Mouse (Mus musculus) embryonic facial prominence, embryonic 15.5 days (tissue): ENCODE measurements around the gene Cnbd2. TPM values are rescaled to one million over a fixed set of nuclear protein-coding genes. Genes with fewer than 3 reads are reported as not detected.

Experiments
- ATAC-seq: fragments of 200-750 bp; cut with Nextera tagmentation; 2 replicates; pipeline ENCODE4 v1.8.0; 2017; ENCODE audit warnings: low read depth, moderate TSS enrichment; ENCODE audit not compliant: insufficient number of reproducible peaks, low FRiP score, low TSS enrichment
- H3K27ac ChIP-seq: fragments of 300-500 bp; sonication (generic); replicated peaks from 2 replicates; pipeline ENCODE4 v1.5.1; 2015; ENCODE audit warnings: mild to moderate bottlenecking, inconsistent platforms
- H3K27me3 ChIP-seq: fragments of 300-500 bp; sonication (generic); 2 replicates; pipeline ENCODE4 v1.6.1; 2015; ENCODE audit warnings: inconsistent platforms
- H3K36me3 ChIP-seq: fragments of 300-500 bp; sonication (generic); 2 replicates; pipeline ENCODE4 v1.6.1; 2015; ENCODE audit warnings: mild to moderate bottlenecking, inconsistent platforms
- H3K4me1 ChIP-seq: fragments of 300-500 bp; sonication (generic); 2 replicates; pipeline ENCODE4 v1.6.1; 2015; ENCODE audit warnings: inconsistent platforms
- H3K4me2 ChIP-seq: fragments of 300-500 bp; sonication (generic); replicated peaks from 2 replicates; pipeline ENCODE4 v1.6.1; 2015; ENCODE audit warnings: mild to moderate bottlenecking, inconsistent platforms
- H3K4me3 ChIP-seq: fragments of 300-500 bp; sonication (generic); replicated peaks from 2 replicates; pipeline ENCODE4 v1.5.1; 2015; ENCODE audit warnings: mild to moderate bottlenecking, inconsistent platforms
- H3K9ac ChIP-seq: fragments of 300-500 bp; sonication (generic); 2 replicates; pipeline ENCODE4 v1.6.1; 2015; ENCODE audit warnings: inconsistent platforms
- H3K9me3 ChIP-seq: fragments of 300-500 bp; sonication (generic); replicated peaks from 2 replicates; pipeline ENCODE4 v1.6.1; 2016; ENCODE audit warnings: inconsistent platforms
- whole genome bisulfite sequencing: fragments of 180-500 bp; shearing (Covaris S2); methylation state at CpG from one replicate; pipeline ENCODE4 v1.1.7; 2015; 5-methylcytosine and 5-hydroxymethylcytosine counted together
- polyA plus RNA-seq: library from polyadenylated mRNA; unstranded; fragments of >200 nt; fragmentation: Nextera tagmentation; extraction: Ambion mirVana; gene quantifications from 2 replicates; pipeline ENCODE4 v1.2.1, GENCODE M21; 2015

The Cnbd2 gene
- polyA plus RNA-seq: 4.2 and 5.2 TPM in 2 replicates

DNA sequence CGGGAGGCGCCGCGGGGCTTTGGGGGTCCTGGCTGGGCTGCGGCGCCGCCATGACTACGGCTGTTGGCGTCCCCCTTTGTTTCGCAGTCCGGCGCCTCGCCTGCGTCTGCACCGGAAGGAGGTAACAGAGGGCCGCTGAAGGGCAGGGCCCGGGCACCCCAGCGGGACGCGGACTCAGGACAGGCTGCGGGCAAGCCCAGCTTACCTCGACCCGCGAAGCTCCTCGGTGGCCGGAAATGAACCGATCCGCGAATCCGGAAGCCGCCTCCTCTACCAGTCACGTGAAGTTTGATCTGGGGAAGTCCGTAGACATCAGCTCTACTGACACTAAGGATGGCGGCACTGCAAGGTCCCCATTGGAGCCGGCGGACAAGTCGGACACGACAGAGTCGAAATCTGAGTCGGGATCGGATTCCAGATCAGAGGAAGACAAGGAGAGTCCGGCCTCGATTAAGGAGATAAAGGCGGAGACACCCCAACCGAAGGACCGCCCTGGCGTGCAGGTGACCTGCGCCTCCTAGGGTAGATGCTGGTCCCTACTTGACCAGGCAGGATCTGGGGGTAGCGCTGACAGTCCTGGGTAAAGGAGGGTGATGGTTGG lies at the start of gene Cnbd2, which contains the start of gene Scand1:
Gene Cnbd2, plus strand, starts transcription at position 3 of the 601 bp plus-strand sequence.
Gene Scand1, minus strand, starts transcription at position 408 of the 601 bp plus-strand sequence.
- H3K4me1 ChIP-seq: peaks cover 11% of the 10 kb centered on the region; the same call in 1 of the 2 replicates
- H3K36me3 ChIP-seq: peaks cover 11% of the 10 kb centered on the region; the same call in 1 of the 2 replicates
- peak within 1 kb of the TSS; percentile 88 for H3K9ac ChIP-seq
- ATAC-seq: peak; percentile 89
- peak within 1 kb of the TSS; percentile 97 for H3K27ac ChIP-seq
- H3K9me3 ChIP-seq: no peaks in the 10 kb centered on the region
- no peaks in the 10 kb centered on the region for H3K27me3 ChIP-seq
- H3K4me2 ChIP-seq: peak within 1 kb of the TSS; percentile 78
- 0% methylated on average over 49 of the region's 49 CpGs for WGBS
- peak within 1 kb of the TSS; percentile 92 for H3K4me3 ChIP-seq

DNA sequence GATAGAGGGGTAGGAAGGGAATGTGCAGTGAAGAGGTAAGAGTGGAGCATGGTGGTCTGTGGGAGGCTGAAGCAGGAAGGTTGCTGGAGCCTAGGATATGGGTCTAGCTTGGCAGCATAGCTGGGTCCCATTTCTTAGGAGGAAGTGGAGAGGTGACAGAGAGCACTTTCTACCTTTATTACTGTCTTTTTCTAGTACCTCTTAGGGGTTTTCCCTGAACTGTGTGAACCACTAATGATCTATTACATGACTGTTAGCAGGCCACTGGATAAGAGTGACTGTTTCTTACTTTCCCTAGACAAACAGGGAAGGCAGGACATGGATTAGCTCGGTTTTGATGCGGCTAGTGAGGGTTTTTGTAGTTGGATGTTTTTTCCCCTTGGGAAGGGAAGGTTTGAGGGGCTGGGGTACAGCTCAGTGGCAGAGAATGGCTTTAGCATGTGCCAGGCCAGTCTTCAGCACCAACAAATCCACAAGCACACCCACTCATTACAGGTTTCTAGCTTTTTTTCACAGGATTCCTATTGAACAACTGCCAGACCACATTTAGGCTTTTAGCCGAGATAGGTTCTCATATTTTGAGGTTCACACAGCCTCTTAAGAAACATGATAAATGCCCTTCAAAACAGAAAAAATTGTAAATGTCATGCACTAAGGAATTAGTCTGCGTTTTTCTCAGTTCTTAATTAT lies 48.8 kb upstream of the Cnbd2 start:
- no peak overlapping the region for H3K4me2 ChIP-seq
- peaks cover 54% of the 10 kb centered on the region for H3K36me3 ChIP-seq
- peaks cover 6% of the 10 kb centered on the region; the same call in 1 of the 2 replicates for H3K4me1 ChIP-seq
- H3K9me3 ChIP-seq: no peaks in the 10 kb centered on the region
- H3K4me3 ChIP-seq: no peak overlapping the region
- ATAC-seq: no peak
- no peaks in the 10 kb centered on the region for H3K27me3 ChIP-seq
- WGBS: 68% methylated on average over 4 of the region's 4 CpGs
- H3K9ac ChIP-seq: no peak overlapping the region
- no peak overlapping the region for H3K27ac ChIP-seq

DNA sequence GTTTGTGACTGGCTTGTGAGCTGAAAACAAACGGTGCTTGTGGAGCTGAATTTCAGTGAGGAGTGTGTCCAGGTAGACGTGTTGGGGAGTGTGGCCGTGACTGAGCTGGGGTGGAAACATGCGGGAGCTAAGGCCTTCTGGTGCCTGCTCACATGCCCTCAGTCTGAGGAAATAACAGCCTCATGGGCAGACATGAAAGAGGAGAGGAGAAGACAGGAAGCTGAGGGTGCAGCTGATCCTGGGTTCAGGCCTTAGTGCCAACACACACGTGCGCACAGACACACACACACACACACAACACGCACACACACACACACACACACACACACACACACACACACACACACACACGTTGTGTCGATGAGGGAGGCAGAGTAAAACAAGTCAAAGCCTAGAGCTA lies 44.5 kb upstream of the Cnbd2 start:
- ATAC-seq: no peak
- no peak overlapping the region for H3K4me2 ChIP-seq
- H3K9ac ChIP-seq: no peak overlapping the region
- H3K9me3 ChIP-seq: no peaks in the 10 kb centered on the region
- H3K4me1 ChIP-seq: peaks cover 6% of the 10 kb centered on the region; the same call in 1 of the 2 replicates
- no peaks in the 10 kb centered on the region for H3K27me3 ChIP-seq
- no peak overlapping the region for H3K4me3 ChIP-seq
- H3K27ac ChIP-seq: no peak overlapping the region
- H3K36me3 ChIP-seq: peaks cover 34% of the 10 kb centered on the region
- 95% methylated on average over 9 of the region's 9 CpGs for WGBS

DNA sequence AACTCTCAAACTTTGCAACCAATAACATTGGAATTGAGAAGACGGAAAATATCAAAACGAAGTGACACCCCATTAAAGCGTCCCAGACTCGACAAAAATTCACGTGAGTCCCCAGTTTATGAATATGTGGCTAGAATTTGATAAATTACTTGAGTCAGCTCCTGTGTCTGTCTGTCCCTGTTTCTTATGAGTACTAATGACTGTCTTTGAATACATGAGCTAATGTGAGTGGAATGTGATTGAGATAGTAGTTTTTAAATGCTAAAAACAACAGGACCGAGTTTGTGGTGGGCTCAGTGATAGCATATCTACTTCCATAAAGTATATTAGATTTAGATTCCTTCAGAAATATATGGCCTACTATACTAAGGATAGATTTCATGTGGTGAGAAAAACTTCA lies 39.5 kb upstream of the Cnbd2 start:
- peaks cover 38% of the 10 kb centered on the region for H3K36me3 ChIP-seq
- H3K4me1 ChIP-seq: no peaks in the 10 kb centered on the region
- H3K9me3 ChIP-seq: no peaks in the 10 kb centered on the region
- H3K27ac ChIP-seq: no peak overlapping the region
- H3K4me2 ChIP-seq: no peak overlapping the region
- H3K4me3 ChIP-seq: no peak overlapping the region
- no peaks in the 10 kb centered on the region for H3K27me3 ChIP-seq
- WGBS: 86% methylated on average over 6 of the region's 6 CpGs
- no peak for ATAC-seq
- no peak overlapping the region for H3K9ac ChIP-seq

DNA sequence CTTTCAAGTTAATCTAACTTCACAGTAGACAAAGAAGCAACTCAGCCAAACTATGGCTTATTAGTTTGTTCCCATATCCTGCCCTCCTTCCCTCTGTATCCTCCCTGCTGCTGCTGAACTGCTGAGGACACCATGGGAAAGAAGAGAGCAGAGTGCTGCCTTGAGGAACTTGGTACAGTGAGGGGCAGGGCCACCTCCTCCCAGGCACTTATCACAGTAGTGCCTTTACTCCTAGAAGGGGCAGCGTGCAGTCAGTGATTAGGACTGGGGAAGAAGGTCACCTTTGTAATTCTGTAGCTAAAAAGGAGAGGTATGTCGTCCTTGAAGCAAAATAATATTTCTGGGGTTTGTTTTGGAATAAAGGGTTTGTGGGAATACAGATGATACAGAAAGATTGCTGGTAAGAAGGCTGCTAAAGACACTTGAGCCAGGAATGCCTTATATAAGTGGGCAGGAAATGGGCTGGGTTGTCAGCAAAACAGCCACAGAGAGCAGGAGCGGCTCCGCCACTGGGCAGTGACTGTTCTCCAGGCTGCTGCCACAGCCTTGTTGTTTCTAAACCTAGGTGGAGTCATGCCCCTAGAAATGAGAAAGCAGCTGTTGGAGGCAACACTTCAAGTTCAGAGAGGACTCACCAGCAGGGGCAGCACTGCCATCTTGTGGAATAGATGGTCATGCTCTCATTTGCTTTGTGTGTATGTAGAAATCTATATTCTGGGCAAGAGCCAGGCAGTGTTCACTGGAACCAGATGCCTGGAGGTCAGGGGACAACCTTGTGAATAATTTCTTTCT lies 33.7 kb upstream of the Cnbd2 start:
- 47% methylated on average over 4 of the region's 4 CpGs for WGBS
- peak; percentile 77 for ATAC-seq
- H3K27ac ChIP-seq: peak overlapping the region; percentile 66
- H3K4me1 ChIP-seq: peaks cover 5% of the 10 kb centered on the region; the same call in 1 of the 2 replicates
- H3K9ac ChIP-seq: no peak overlapping the region
- no peak overlapping the region for H3K4me3 ChIP-seq
- no peaks in the 10 kb centered on the region for H3K27me3 ChIP-seq
- no peaks in the 10 kb centered on the region for H3K9me3 ChIP-seq
- no peak overlapping the region for H3K4me2 ChIP-seq
- H3K36me3 ChIP-seq: peaks cover 26% of the 10 kb centered on the region

DNA sequence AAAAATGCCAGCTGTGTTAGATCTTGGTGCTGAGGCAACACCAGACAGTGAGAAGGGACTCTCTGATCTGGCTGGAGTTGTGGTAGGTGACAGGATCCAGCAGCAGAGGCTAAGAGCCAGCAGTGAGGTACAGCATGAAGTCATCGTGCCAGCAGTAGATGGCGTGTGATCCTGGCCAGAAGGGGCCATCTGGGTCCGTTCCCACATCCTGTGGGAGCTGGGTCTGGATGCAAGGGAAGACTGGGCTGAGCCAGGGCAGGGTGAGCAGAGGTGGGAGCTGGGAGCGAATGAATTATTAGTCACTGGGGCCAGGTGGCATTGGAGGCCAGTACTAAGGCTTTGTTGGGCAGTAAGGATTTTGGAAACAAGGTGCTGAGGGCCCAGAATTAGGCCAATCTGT lies 30.9 kb upstream of the Cnbd2 start:
- 83% methylated on average over 4 of the region's 4 CpGs for WGBS
- H3K4me2 ChIP-seq: no peak overlapping the region
- H3K4me1 ChIP-seq: peaks cover 5% of the 10 kb centered on the region; the same call in 1 of the 2 replicates
- H3K27ac ChIP-seq: no peak overlapping the region
- no peaks in the 10 kb centered on the region for H3K27me3 ChIP-seq
- peaks cover 28% of the 10 kb centered on the region; the same call in 1 of the 2 replicates for H3K36me3 ChIP-seq
- ATAC-seq: no peak
- no peak overlapping the region for H3K9ac ChIP-seq
- no peak overlapping the region for H3K4me3 ChIP-seq
- H3K9me3 ChIP-seq: no peaks in the 10 kb centered on the region

DNA sequence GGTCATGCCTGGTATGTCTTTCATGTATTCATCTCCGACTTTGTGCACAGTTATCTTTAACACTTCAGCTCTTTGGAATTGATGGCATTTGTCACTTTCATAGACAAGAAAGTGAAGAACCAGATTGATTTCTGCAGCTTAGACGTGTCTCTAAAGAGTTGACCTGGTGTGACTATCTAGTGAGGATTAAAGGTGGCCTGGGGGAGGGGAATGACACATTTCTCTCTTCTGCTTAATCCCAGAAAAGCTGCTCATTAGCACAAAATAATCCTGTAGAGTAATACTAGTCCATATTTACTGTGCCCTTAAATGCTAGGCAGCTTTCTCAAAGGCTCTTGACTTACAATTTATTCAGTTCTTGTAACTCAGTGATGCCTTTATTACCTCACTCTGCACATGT lies 26.9 kb upstream of the Cnbd2 start:
- WGBS: 73% methylated on average over 2 of the region's 2 CpGs

DNA sequence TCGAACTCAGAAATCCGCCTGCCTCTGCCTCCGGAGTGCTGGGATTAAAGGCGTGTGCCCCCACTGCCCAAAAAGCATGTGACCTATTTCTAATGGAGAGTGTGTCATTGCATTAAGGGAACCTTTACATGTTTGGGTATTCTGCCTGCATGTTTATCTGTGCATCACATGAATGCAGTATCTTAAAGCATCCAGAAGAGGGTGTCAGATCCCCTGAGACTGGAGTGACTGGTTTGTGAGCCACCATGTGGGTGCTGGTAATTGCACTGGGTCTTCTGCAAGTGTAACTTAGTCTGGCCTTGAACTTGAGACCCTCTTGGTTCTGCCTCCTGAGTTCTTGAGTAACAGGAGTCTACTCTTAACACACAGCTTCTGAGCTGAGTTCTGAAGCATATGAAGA lies 25.4 kb upstream of the Cnbd2 start:
- no peaks in the 10 kb centered on the region for H3K27me3 ChIP-seq
- 95% methylated on average over 4 of the region's 4 CpGs for WGBS
- no peaks in the 10 kb centered on the region for H3K9me3 ChIP-seq
- no peak for ATAC-seq
- no peak overlapping the region for H3K4me3 ChIP-seq
- peaks cover 53% of the 10 kb centered on the region for H3K36me3 ChIP-seq
- no peak overlapping the region for H3K27ac ChIP-seq
- no peak overlapping the region for H3K9ac ChIP-seq
- no peaks in the 10 kb centered on the region for H3K4me1 ChIP-seq
- no peak overlapping the region for H3K4me2 ChIP-seq

More for the DNA sequence above, 26.9 kb upstream of the Cnbd2 start:
- Histone ChIP-seq H3K4me3 (no peak overlapping the region), H3K27ac (no peak overlapping the region), H3K27me3 (no peaks in the 10 kb centered on the region), H3K4me1 (no peaks in the 10 kb centered on the region), H3K36me3 (peaks cover 40% of the 10 kb centered on the region), H3K9me3 (no peaks in the 10 kb centered on the region), H3K9ac (no peak overlapping the region), H3K4me2 (no peak overlapping the region)
- ATAC-seq: no peak

DNA sequence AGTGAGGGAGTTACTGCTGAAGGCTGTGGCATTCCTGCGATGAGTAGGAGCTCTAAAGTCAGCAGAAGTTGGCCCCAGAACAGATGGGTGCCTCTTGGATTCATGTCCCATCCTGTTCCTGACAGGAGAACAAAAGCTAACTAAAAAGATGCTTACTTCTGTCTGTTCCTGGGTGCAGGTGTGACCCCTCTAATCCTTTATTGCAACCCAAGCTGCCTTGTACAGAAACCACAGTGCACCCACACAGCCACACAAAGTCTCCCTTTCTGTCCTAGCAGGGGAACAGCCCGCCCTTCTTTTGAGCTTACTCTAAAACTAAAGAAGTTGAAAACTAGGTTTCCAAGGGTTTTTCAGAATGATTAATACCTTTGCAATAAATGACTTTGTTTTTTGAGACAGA lies 23.9 kb upstream of the Cnbd2 start:
- peaks cover 53% of the 10 kb centered on the region for H3K36me3 ChIP-seq

DNA sequence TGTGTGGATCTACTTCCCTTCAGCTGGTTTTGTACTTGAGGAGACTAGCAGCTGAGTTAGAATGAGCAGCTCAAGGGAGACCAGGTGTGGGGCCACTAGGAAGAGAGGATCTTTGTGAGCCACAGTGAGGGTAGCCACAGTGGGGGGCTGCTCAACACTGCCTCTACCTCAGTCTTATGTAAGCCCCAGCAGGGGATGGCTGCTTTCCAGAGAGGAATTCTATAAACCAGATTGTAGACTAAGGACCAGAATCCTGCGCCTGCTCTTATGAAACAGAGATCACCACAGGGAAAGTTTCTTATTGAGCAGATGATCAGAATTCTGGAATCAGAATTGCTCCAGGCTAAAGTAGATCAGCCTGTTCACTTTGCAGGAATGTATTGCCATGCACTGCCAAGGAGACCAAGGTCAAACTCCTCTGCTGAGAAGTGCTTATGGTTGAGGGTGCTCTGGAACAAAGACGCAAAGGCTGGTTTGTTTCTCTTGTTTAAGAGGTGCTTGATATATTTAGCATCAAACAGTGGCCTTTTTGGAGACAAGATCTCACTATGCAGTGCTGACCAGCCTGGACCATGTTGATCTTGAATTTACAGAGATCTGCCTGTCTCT lies 22.4 kb upstream of the Cnbd2 start:
- WGBS: 91% methylated on average over 2 of the region's 2 CpGs
- H3K9me3 ChIP-seq: no peaks in the 10 kb centered on the region
- no peak overlapping the region for H3K27ac ChIP-seq
- H3K36me3 ChIP-seq: peaks cover 62% of the 10 kb centered on the region
- H3K4me2 ChIP-seq: no peak overlapping the region
- H3K9ac ChIP-seq: no peak overlapping the region
- no peaks in the 10 kb centered on the region for H3K27me3 ChIP-seq
- H3K4me3 ChIP-seq: no peak overlapping the region
- no peak for ATAC-seq
- no peaks in the 10 kb centered on the region for H3K4me1 ChIP-seq

More for the DNA sequence above, 23.9 kb upstream of the Cnbd2 start:
- ATAC-seq: no peak
- Histone ChIP-seq H3K27me3 (no peaks in the 10 kb centered on the region), H3K4me1 (no peaks in the 10 kb centered on the region), H3K9me3 (no peaks in the 10 kb centered on the region), H3K4me2 (no peak overlapping the region), H3K27ac (no peak overlapping the region), H3K9ac (no peak overlapping the region), H3K4me3 (no peak overlapping the region)
- 70% methylated on average over 2 of the region's 2 CpGs for WGBS

DNA sequence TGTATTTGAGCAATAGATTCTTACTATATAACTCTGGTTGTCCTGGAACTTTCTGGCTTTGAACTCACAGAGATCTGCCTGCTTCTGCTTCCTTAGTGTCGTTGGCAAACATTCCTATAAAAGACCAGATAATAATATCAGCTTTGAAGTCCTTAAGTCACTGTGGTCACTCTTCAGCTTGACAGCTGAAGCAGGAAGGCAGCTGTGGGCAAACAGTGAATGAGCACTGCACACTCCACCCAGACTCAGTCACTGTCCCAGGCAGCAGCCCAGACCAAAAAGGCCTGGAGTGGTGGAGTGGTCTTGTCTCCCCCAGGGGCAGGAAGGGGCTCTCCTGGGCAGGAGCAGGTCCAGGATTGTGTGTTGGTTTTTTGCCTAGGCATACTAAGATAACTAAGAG lies 20.1 kb upstream of the Cnbd2 start:
- Histone ChIP-seq H3K4me1 (no peaks in the 10 kb centered on the region), H3K4me2 (no peak overlapping the region)

More for the DNA sequence above, 20.1 kb upstream of the Cnbd2 start:
- Histone ChIP-seq H3K9me3 (no peaks in the 10 kb centered on the region), H3K4me3 (no peak overlapping the region), H3K36me3 (peaks cover 69% of the 10 kb centered on the region), H3K27me3 (no peaks in the 10 kb centered on the region), H3K27ac (no peak overlapping the region), H3K9ac (no peak overlapping the region)
- no peak for ATAC-seq
- WGBS: 80% methylated on average over 1 of the region's 1 CpGs
